Mouse (Mus musculus): ENCODE results near the gene Ryk.
A peak's percentile ranks its signal among the peaks of the same experiment; 100 is the strongest.

Ryk gene

DNA sequence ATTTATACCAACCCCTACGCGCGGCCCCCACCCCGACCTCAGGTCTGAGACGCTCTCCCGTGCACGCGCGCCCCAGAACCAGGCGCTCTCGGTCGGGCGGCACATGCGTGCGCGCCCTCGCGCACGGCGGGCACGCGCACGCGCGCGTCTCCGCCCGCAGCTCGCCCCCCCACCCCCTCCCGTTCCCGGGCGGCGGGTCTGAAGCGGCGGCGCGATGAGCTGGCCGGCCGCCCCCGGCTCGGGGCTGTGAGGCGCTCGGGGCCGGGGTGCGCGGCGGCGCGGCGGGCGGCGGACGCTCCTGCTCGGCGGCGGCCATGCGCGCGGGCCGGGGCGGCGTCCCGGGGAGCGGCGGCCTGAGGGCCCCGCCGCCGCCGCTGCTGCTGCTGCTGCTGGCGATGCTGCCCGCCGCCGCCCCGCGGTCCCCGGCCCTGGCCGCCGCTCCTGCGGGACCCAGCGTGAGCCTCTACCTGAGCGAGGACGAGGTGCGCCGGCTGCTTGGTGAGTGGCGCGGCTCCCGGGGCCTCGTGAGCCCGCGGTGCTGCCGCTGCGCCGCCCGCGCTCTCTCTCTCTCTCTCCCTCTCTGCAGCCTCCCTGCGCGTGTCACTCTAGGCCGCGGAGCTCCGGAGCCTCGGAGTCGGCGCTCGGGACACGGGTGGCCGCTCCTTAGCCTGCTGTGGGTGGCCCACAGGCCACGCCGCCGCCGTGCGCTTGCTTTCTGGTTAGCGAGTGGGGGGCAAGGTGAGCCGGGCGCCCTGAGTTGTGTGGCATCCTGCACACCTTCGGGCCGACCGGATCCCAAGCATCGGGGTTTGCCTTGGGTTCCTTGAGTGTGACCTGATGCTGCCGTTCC is at the start of gene Ryk:
Gene Ryk (plus strand): TSS at position 176 of the 850 bp plus-strand sequence.
- peak; percentile 61 for DNase-seq (ENCODE audit: low spot score)

DNA sequence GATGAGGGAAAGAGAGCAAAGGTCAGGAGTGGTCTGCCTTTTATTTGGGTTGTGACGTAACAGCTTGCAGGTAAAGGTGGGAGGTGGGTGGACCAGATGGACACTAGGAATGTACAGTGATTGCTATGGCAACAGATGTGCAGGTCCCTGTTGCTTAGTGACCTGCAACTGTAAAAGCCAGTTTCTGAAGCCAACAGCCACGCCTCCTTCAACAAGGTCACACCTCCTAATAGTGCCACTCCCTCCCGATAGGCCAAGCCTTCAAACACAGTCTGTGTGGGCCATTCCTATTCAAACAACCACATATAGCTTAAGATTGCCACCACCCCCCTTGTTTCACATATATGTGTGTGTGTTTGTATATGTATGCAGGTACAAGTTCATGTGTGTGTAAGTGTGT is 45.2 kb upstream of the Ryk start:
- DNase-seq (ENCODE audit: low spot score) = no peak

DNA sequence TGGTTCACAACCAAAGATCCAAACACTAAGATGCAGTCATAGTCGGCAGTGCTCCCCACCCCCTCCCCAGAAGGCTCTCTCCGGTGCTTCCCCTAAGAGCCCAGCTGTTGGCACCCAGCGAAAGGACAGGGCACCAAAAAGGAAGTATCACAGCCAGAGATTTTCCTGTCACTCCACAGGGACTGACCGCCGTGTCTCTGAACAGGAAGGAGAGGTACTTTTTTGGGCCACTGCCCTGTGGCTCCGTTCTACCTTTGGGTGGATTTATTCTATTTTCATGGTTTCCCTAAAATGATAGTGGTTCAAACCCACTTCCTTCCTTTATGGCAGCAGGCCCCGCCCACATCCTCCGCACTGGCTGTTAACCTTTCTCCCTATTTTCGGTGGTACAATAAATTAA is 42.9 kb upstream of the Ryk start:
- DNase-seq (ENCODE audit: low spot score) = no peak

DNA sequence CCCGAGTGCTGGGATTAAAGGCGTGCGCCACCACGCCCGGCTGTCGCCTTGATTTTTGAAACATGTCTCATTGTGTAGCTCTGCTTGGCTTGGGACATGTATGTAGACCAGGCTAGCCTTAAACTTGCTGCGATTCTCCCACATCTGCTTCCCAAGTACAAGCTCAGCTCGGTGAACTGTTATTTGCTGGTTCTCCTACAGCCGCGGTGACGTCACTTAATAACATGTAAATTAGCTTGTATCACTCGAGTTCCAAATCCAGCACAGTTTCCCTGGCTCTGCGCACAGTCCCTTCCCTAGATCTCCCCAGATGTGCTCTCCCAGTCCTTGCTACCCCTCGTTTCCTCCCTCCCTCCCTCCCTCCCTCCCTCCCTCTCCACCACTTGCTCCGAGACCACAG is 41.9 kb upstream of the Ryk start:
- DNase-seq (ENCODE audit: low spot score) = no peak

DNA sequence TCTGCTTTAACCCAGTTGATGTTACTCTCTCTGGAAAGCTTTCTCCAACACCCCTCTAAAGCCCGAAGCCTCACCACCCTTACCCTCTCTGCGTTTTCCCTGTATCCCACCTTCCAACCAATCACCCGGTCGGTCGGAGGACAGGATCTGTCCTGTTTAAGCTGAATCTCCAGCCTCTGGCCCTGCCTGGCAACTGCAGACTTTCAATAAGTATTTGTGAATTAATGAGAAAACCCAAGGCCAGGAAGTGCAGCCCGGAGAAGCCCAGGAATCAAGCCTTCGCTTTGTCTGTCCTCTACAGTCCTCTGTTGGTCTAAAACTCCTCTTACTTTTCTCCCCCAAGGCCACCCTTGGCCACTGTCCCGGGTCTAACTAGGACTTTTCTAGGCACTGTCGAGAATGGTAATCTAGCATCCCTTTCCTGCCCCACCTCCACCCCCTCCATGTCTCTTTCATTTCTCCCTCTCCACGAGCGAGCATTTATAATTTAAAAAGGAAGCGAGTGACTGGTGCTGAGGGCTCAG is 41.4 kb upstream of the Ryk start:
- DNase-seq (ENCODE audit: low spot score) = no peak

DNA sequence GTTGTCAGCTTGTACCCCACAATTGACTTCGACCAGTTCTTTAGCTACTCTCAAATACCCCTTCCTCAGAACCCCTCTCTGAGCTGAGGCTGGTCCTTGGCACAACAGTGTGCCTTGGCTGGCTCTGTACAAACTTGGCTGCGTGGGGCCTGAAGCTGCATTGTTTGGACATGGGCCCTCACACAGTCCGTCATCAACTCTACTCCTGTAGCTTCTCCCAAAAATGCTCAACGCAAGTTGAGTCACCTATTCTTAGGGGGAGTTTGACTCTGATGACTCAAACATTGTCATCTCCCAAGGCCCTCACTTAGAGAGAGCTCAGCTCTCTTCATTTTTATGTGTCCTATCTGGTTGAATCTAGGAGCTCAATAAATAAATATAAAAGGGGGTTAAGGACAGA is 36.3 kb upstream of the Ryk start:
- no peak for DNase-seq (ENCODE audit: low spot score)

DNA sequence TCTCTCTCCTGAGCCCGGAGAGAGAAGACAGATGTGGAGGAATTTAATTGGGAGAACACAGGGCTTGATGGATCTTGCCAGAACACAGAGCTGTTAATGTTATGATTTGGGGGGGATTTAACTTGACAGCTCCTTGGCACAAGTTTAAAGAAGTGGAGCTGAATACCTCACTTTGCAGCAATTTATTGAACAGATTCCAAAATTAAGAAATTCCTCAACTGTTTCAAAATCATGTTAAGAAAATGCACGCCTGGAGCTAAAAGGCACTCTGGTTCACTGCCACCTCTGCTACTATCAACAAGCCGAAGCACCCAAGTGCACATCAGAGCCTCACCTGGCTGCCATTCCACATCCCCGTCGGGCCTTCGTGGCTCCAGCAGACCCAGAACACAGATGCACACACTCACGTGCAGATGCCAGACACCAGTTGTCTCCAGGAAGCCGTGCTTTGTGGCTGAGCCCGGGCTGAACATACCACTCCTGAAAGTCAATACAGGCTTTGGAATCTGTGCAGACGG is 28.6 kb upstream of the Ryk start:
- no peak for DNase-seq (ENCODE audit: low spot score)

DNA sequence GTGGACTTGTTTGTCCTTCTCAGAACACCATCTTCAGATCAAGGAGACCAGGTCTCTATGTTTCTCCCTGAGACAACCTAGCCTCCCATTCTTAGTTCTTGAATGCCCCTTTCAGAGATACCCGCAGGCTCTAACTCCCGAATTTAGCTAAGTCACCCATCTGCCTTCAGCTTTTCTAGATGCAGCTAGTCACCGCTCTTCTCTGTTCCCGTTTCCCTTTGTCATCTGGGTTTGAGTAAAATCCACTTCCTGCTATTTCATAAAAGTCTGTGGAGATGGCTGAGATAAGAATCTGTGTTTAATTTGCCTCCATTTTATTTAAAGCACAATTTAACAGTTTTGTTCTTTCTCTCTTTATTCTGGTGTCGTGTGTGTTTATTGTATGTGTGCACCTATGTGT is 23.5 kb upstream of the Ryk start:
- DNase-seq (ENCODE audit: low spot score) = no peak

DNA sequence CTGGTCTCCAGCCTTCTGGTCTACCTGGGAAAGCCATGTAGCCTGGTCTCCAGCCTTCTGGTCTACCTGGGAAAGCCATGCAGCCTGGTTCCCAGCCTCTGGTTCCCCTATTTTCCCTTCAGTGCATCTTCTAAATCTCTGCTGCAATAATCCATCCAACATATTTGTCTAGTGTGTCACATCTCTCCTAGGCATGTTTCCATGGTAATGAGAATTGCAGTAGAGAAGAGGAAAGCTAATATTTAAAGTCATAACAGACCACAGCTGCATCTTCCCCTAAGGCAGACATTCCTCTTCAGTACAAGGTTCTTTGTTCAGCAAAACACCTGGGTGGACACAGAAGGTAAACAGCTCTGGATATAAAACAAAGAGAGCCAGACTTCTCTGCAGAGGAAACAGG is 16.5 kb upstream of the Ryk start:
- DNase-seq (ENCODE audit: low spot score) = no peak

DNA sequence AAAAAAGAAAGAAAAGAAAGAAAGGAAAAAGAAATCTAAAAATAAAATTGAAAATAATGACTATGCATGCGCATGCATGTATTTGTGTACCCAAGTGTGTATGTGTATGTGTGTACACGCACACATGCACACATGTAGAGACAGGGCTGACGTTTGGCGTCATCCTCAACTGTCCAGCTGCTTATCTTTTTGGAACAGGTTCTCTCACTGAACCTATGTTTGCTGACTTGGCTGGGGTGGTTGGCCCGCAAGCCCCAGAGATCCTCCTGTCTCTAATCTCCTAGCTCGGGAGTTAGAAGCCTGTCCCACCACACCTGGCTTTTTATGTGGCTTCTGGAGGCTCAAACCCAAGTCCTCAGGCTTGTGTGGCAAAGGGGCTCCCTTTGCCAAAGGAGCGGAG is 6.1 kb upstream of the Ryk start:
- DNase-seq (ENCODE audit: low spot score) = no peak

DNA sequence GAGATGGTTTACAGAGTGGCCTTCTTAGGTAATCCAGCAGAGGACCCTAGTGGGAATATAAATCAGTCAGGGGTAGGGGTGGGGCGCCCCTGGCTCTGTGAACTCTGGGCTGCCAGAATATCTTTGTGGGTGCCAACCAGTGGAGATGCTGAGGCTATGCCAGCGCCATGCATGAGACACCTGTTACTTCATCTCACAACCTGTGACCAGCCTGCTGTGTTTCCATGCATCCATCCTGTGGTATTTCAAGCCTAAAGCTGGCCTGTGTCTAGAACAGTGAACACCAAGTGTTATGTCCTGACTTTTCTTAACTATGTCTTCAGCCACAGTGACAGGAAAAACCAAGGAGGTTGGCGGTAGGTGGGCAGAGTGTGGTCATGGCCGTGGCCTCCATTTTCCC is 3.2 kb upstream of the Ryk start:
- DNase-seq (ENCODE audit: low spot score) = no peak

DNA sequence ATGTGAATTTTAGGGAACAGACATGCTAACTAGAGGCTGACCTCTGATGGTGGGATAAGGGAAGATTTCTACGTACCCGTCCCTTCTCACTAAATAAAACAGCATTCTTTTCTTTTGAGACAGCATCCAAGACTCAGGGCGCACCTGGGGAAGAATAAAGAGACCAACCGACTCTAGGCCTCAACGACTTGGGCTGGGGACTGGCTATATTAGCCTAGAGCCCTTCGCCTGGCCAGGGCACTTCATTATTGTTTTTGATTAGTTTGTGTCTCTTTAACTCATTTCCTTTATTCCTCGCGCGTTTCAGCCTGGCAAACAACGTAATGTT is 339 bp upstream of the Ryk start:
- no peak for DNase-seq (ENCODE audit: low spot score)

DNA sequence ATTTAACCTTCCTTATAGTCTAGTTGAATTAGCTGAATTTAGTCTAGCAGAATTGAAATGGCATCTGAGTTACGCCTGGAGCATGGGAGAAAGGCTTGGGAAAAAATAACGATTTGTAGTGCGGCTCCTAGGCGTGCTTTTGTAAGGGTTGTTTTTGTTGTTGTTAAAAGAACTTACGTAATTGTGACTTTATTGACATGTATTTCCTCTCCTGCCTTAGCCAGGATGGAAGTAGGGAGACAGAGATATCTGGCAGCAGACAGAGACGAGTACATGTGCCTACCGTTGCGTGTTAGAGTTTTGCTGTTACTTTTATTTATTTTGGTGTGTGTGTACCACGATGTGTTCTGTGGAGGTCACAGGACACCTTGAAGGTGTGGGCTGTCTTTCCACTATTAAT is 1.6 kb downstream of the Ryk start:
- DNase-seq (ENCODE audit: low spot score) = no peak

DNA sequence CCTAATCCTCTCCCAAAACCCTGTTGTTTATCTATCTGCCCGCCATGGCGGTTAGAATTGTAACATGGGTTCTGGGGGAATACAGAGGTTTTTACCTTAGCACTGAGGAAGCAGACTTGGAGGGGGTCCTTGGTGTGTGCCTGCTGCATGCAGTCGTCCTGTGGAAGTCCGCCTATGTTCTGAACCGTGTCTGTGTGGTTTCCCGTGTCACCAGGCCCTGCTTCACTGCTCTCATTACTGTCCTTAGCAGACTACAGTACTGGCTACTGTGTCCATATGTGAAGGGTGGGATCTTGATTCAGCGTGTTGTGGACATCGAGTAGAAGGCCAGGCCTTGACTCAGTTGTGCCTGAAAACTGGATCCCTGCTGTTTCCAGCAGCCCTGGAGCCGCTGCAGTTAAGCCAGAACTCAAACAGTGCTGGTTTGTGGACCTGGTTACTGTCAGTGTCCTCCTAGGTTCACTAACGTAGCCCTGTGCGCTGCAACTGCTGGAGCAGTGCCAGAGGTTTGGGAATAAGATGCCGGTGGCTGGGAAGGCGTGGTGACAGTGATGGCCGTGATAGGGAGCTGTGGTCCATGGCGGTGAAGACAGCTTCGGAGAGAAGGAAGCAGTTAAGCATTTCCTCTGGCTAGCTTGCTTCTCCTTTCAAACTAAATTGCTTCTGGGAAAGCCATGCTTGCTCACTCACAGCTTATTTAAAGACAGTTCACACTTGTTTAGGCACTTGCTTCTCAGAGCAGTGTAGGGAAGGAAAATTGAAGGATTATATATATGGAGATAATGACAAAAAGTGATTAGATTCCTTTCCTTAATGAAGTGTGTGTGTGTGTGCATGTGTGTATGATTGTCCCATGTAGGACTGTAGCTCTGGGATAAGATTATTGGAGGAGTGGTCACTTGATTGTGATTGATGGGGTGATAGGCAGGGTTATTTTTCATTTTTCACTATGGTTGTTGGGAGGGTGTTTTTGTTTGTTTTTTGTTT is 6.4 kb downstream of the Ryk start:
- DNase-seq (ENCODE audit: low spot score) = no peak

DNA sequence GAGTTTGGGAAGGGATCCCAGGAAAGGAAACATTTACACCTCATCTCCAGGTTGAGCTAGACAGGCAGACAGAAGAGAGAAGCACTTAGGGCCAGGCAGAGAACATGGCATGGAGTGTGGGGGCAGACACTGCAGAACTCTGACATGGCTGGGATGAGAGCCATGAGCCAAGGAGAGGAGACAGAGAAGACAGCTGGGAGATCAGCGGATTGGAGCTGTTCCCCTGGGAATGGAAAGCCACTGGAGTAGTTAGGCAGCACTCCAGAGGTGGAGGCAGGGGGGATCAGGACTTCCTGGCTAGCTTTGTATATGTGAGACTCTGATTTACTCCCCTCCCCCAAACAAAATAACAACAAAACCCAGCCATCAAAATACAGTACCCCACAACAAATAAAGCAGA is 7.1 kb downstream of the Ryk start:
- no peak for DNase-seq (ENCODE audit: low spot score)

DNA sequence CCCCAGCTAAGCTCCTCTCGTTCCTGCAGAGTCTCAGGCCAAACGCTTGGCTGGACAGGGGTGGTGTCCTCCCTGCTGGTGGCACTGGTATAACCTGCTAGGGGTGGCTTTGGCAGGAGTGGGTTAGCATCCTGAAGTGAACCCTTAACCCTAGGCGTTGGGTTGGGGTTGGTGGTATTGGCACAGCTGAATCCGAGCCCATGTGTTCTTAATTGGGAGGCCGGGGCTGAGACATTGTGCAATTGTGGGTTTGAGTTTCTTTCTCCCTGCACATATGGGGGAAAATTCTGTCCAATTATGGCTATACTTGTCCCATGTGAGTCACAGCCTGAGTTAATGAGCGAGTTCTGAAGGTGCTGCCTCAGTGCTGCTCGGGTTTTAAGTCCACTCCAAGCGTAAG is 7.8 kb downstream of the Ryk start:
- no peak for DNase-seq (ENCODE audit: low spot score)

DNA sequence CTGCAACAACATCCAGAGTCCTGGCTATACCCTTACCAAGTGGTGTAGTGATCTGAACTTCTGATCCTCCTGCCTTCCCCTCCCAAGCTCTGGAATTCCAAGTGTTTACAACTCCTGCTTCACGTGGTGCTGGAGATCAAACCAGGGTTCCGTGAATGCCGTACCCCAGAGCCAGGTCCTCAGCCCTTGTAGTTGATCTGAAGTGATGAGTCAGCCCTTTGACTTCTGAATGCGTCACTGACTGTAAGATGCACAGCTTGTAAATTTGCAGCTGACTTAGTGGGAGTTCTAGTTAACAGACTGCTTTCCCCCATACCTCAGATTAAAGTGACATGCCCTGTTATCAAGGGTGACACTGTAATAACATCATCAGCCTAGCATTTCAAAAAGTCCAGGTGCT is 8.9 kb downstream of the Ryk start:
- DNase-seq (ENCODE audit: low spot score) = no peak

DNA sequence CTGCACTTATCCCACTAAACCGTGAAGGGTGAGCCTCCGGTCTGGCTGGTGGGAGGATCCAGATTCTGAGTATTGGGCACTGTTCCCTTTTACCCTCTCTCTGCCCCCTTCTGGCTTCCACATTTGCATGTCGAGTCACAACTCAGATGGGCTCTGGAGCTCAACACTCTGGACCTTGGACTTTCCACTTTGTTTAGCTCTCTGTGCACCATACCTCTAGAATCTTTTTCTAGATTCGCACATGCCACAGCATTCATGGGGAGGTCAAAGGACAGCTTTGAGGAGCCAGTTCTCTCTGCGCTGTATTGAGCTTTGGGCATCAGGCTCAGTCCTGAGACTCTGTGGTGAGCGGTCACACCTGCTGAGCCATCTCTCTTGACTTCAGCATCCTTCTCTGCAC is 11.1 kb downstream of the Ryk start:
- no peak for DNase-seq (ENCODE audit: low spot score)

DNA sequence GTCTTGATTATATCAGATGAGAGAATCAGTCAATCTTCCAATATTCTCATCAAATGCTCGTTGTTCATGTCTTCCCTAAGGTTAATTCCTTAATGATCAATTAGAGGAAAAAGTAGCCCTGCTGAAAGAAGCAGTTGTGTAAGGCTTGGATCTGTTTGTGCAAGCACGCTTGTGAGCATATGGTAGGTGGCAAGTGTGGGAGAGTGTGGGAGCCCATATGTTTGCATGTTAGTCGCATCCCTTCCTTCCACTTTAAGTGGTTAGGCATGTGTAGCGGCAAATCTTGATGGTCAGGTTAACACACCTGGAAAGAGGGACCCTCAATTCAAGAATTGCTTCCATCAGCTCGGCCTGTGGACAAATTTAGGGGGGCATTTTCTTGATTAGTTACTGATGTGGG is 11.6 kb downstream of the Ryk start:
- DNase-seq (ENCODE audit: low spot score) = no peak

DNA sequence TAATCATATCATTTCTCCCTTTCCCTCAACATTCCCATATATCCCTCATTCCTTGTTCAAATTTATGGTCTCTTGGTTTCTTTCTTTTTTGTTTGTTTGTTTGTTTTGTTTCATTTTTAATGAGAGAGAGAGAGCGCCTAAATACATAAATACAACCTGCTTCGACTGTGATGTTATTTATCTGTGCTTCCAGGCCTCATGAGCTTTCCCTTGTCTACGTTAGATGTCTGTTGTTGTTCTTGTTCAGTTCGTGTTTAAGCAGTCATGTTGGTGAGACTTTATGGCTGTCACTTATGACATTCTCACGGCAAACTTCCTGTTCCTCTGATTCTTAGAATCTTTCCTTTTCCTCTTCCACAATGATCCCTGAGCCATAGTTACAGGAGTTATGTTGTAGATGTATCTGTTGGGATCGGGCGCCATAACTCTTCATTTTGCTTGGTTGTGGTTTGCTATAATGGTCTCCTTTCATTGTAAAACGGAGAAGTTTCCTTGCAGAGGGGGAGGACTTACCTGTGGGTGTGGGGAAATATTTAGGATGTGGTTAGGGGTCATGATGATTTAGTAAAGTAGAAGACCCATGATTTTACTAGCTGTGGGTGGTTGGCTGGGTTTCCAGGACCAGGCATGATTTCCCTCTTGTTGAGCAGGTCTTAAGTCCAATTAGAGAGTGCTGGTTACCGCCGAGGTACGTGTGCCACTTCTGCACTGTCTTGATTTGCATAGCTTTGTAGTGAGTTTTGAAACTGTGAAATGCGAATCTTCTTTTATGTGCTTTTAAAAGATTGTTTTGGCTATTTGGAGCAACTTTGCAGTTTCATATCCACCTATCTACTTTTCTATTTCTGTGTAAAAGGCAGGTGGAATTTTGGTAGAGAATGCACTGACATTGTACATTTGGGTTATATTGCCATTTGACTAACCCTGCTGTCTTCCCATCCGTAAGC is 17.6 kb downstream of the Ryk start:
- DNase-seq (ENCODE audit: low spot score) = no peak

DNA sequence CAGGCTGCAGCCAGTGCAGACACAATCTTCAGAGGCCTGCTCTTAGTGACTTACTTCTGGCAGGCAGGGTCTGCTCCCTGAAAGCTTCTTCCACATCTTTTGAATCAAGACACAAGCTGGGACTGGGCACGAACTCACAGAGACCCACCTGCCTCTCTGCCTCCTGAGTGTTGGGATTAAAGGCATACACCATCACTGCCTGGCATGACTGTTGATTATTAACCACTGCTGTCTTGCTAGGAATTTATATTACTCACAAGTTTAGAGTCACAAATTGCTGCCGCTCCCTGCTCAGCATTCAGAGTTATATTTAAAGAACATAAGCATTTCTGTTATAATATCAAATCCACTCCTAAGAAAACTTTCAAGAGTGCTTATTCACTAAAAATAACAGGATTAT is 23.1 kb downstream of the Ryk start:
- DNase-seq (ENCODE audit: low spot score) = no peak

DNA sequence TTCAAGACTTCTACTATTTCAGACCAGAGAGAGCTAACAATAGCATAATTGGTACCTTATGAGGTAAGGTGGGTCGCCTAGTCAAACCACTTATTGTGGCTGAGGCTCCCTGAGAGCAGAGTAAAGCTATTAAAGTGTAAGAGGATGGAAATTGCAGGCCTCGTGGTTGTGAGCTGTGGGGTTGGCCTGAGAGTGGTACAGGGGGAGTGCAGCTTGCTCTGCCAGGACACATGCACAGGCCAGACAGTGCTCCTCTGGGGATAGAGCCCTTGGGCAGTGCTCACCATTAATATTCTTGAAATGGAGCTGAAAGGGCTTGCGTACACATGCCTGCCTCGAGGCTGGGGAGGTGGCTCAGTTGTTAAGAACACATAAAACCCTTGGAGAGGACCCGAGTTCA is 23.6 kb downstream of the Ryk start:
- DNase-seq (ENCODE audit: low spot score) = no peak
